Mouse (Mus musculus) liver, embryonic 14.5 days (tissue): ENCODE data around the gene Adgre1.

ENCODE experiments used
- CTCF ChIP-seq: IDR thresholded peaks from 2 replicates; pipeline ENCODE4 v1.5.1; 2016; ENCODE audit warnings: antibody characterized with exemption, low read depth, control low read depth
- EP300 ChIP-seq: IDR thresholded peaks from 2 replicates; pipeline ENCODE4 v1.6.1; 2016; ENCODE audit warnings: antibody characterized with exemption, low read depth

DNA sequence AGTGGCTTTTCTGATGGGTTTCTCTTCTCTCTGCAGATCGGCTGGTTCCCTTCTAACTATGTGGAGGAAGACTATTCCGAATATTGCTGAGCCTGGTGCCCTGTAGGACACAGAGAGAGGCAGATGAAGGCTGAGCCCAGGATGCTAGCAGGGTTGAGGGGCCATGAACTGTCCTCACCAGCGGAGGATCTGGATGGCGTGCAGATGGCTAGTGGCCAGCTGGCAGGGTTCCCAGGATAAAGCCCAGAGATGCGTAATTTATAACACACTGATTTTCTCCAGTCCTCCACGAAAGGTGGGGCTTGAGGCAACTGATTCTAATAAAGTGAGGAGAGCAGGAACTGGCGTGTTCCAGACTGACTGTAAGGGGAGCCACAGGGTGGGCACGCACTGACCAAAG lies 30.9 kb upstream of the Adgre1 start:
- TF ChIP-seq CTCF: no peak
- TF ChIP-seq EP300: no peak
